ENCODE assay signal across 10 mouse cellular contexts in the genomic region with DNA sequence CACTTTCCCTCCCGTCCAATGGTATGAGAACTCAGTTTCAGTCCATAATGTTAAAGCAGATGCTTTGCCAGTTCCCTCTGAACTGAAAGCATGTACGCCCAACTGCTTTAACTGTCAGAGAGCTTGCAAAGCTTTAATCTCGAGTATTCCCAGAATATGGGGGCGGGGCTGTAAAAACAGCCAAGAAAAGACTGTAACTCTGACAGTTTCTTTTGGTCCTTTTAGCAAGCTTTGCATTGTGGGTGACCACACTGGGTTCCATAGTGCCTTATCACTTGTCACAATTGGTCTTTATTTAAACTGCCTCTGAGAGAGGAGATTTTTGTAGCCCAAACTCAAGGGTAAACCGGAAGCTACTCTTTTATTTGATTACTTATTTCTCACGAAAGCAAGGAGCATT. TPM values are rescaled to one million over a fixed set of nuclear protein-coding genes. Genes with fewer than 3 reads are reported as not detected.
DNase-seq lines count a peak whose midpoint lies in the region; ATAC-seq and TF ChIP-seq lines count a peak whose summit lies in the region.
"Had no signal": no experiment of that assay in that cellular context is flagged by ENCODE, and none has a peak within 500 bp of the region (broad histone marks: within the 10 kb centered on the region; RNA-seq: fewer than 3 reads in every experiment).

No protein-coding gene starts in this region.

- WGBS in heart, embryonic 10.5 days = 45% methylated on average over 6 of the region's 6 CpGs
- 65% methylated on average over 6 of the region's 6 CpGs for WGBS in embryonic facial prominence, embryonic 14.5 days
- WGBS in liver, embryonic 16.5 days (ENCODE audit: insufficient replicate concordance) = 11% methylated on average over 6 of the region's 6 CpGs
- WGBS in midbrain, postnatal 0 days = 73% methylated on average over 6 of the region's 6 CpGs

- H3K4me3 ChIP-seq in heart, embryonic 10.5 days = no peak overlapping the region
- peak overlapping the region; percentile 14; the same call in 1 of the 2 replicates for H3K4me3 ChIP-seq in embryonic facial prominence, embryonic 14.5 days (ENCODE audit: low read depth, low read length)
- peak overlapping the region; percentile 34; the same call in 1 of the 2 replicates for H3K4me3 ChIP-seq in liver, embryonic 16.5 days (ENCODE audit: low read depth, low read length)
- H3K4me3 ChIP-seq in midbrain, postnatal 0 days (ENCODE audit: low read depth, low read length) = no peak overlapping the region
- H3K4me3 ChIP-seq: embryonic facial prominence, embryonic 15.5 days; hindbrain, embryonic 12.5 days had no signal

- no peak for ATAC-seq in embryonic facial prominence, embryonic 14.5 days (ENCODE audit: low read depth)
- no peak for ATAC-seq in liver, embryonic 16.5 days (ENCODE audit: low read depth)
- ATAC-seq in midbrain, postnatal 0 days (ENCODE audit: low FRiP score) = no peak

- H3K27ac ChIP-seq in heart, embryonic 10.5 days = no peak overlapping the region
- H3K27ac ChIP-seq in embryonic facial prominence, embryonic 14.5 days (replicated peaks; ENCODE audit: low read depth, low read length) = no peak overlapping the region
- H3K27ac ChIP-seq in liver, embryonic 16.5 days (ENCODE audit: low read length) = peak overlapping the region; percentile 7
- no peak overlapping the region for H3K27ac ChIP-seq in midbrain, postnatal 0 days (ENCODE audit: low read depth, low read length)
- H3K27ac ChIP-seq: embryonic facial prominence, embryonic 15.5 days; hindbrain, embryonic 12.5 days had no signal

- peaks cover 36% of the 10 kb centered on the region for H3K4me1 ChIP-seq in heart, embryonic 10.5 days
- peaks cover 16% of the 10 kb centered on the region; the same call in 1 of the 2 replicates for H3K4me1 ChIP-seq in embryonic facial prominence, embryonic 14.5 days (ENCODE audit: control insufficient read depth, insufficient read depth, low read length)
- H3K4me1 ChIP-seq in liver, embryonic 16.5 days (ENCODE audit: control insufficient read depth, low read depth, low read length) = peaks cover 58% of the 10 kb centered on the region
- 0 out of 2 replicates have a peak, but pooled peaks cover 6% of the 10 kb centered on the region for H3K4me1 ChIP-seq in midbrain, postnatal 0 days (ENCODE audit: insufficient read depth, low read length)

- no peaks in the 10 kb centered on the region for H3K36me3 ChIP-seq in heart, embryonic 10.5 days
- H3K36me3 ChIP-seq in embryonic facial prominence, embryonic 14.5 days (ENCODE audit: control insufficient read depth, insufficient read depth, low read length) = no peaks in the 10 kb centered on the region
- H3K36me3 ChIP-seq in liver, embryonic 16.5 days (ENCODE audit: control insufficient read depth, insufficient read depth) = no peaks in the 10 kb centered on the region
- no peaks in the 10 kb centered on the region for H3K36me3 ChIP-seq in midbrain, postnatal 0 days (ENCODE audit: insufficient read depth, low read length)
- H3K36me3 ChIP-seq: embryonic facial prominence, embryonic 15.5 days; hindbrain, embryonic 12.5 days had no signal

- no peak overlapping the region for H3K9ac ChIP-seq in embryonic facial prominence, embryonic 14.5 days (ENCODE audit: low read depth, low read length)
- H3K9ac ChIP-seq in liver, embryonic 16.5 days (ENCODE audit: low read depth, low read length) = peak overlapping the region; percentile 25
- no peak overlapping the region for H3K9ac ChIP-seq in midbrain, postnatal 0 days (replicated peaks; ENCODE audit: low read length, poor library complexity, severe bottlenecking)
- H3K9ac ChIP-seq: embryonic facial prominence, embryonic 15.5 days; hindbrain, embryonic 12.5 days had no signal

- peak; percentile 47 for DNase-seq in heart, adult 8-10 months (ENCODE audit: low spot score)
- DNase-seq in heart, embryonic 10.5 days (ENCODE audit: low spot score) = no peak
- DNase-seq in 3T3-L1 (ENCODE audit: low read depth, low spot score) = peak; percentile 28
- DNase-seq in embryonic facial prominence, embryonic 14.5 days (ENCODE audit: low spot score) = peak; percentile 22
- DNase-seq in midbrain, postnatal 0 days (ENCODE audit: low spot score) = no peak
- DNase-seq in T-cell, adult 2 months (ENCODE audit: low spot score) = no peak
- DNase-seq in gastrocnemius, postnatal 25 days = no peak

- peaks cover 38% of the 10 kb centered on the region for H3K27me3 ChIP-seq in heart, embryonic 10.5 days (ENCODE audit: insufficient read depth, poor library complexity, severe bottlenecking)
- peaks cover 37% of the 10 kb centered on the region for H3K27me3 ChIP-seq in embryonic facial prominence, embryonic 14.5 days (replicated peaks; ENCODE audit: control insufficient read depth, insufficient read depth, low read length)
- peaks cover 24% of the 10 kb centered on the region for H3K27me3 ChIP-seq in liver, embryonic 16.5 days (ENCODE audit: control insufficient read depth, insufficient read depth, low read depth, low read length)
- peaks cover 25% of the 10 kb centered on the region for H3K27me3 ChIP-seq in midbrain, postnatal 0 days (ENCODE audit: insufficient read depth, low read length)

- H3K4me2 ChIP-seq in embryonic facial prominence, embryonic 14.5 days (ENCODE audit: low read depth, low read length) = peak overlapping the region; percentile 100
- peak overlapping the region; percentile 55 for H3K4me2 ChIP-seq in liver, embryonic 16.5 days (ENCODE audit: low read depth, low read length)
- no peak overlapping the region for H3K4me2 ChIP-seq in midbrain, postnatal 0 days (ENCODE audit: low read depth, low read length, poor library complexity, severe bottlenecking)
- H3K4me2 ChIP-seq: embryonic facial prominence, embryonic 15.5 days; hindbrain, embryonic 12.5 days had no signal

- no peak for TF ChIP-seq CTCF in midbrain, postnatal 0 days (IDR thresholded peaks at IDR 0.05)

- no peaks in the 10 kb centered on the region for H3K9me3 ChIP-seq in heart, embryonic 10.5 days
- no peaks in the 10 kb centered on the region for H3K9me3 ChIP-seq in embryonic facial prominence, embryonic 14.5 days (ENCODE audit: control insufficient read depth, low read length)
- no peaks in the 10 kb centered on the region for H3K9me3 ChIP-seq in liver, embryonic 16.5 days (replicated peaks; ENCODE audit: control insufficient read depth, low read length)
- H3K9me3 ChIP-seq in midbrain, postnatal 0 days (ENCODE audit: low read length) = no peaks in the 10 kb centered on the region
- H3K9me3 ChIP-seq: embryonic facial prominence, embryonic 15.5 days; hindbrain, embryonic 12.5 days had no signal

RNA-seq across cellular contexts. Expression of a gene that starts 4.1 kb away (rescaled TPM):
- total RNA-seq in heart, adult 8-10 months (2022) = 1 to 10 TPM; 2.6 to 4.1 (median 3.1) TPM
- polyA plus RNA-seq in heart, embryonic 10.5 days (2016; fragmentation: Nextera tagmentation; extraction: Ambion mirVana) = 0.90 and 1.8 TPM in 2 replicates
- polyA plus RNA-seq in embryonic facial prominence, embryonic 14.5 days (2014; fragmentation: Nextera tagmentation; extraction: Ambion mirVana) = 3.4 and 5.1 TPM in 2 replicates
- 1.1 and 1.4 TPM in 2 replicates for polyA plus RNA-seq in liver, embryonic 16.5 days (2015; fragmentation: Nextera tagmentation; extraction: Ambion mirVana)
- 1.9 and 2.5 TPM in 2 replicates for total RNA-seq in midbrain, postnatal 0 days (2014; rRNA removed)
- 1.7 and 2.0 TPM in 2 replicates for polyA plus RNA-seq in midbrain, postnatal 0 days (2015; fragmentation: Nextera tagmentation; extraction: Ambion mirVana)
- total RNA-seq in gastrocnemius, postnatal 25 days (2021) = 1 to 10 TPM in 1 of 2 experiments, under 1 TPM in 1; 0.49 to 1.9 TPM

RNA-seq across cellular contexts. Expression of a gene that starts 54.6 kb away (rescaled TPM):
- total RNA-seq in heart, adult 8-10 months (2022) = 10 to 100 TPM; 41.9 to 46.4 (median 43.9) TPM
- polyA plus RNA-seq in heart, embryonic 10.5 days (2016; fragmentation: Nextera tagmentation; extraction: Ambion mirVana) = 30.3 and 34.0 TPM in 2 replicates
- 39.3 and 41.9 TPM in 2 replicates for polyA plus RNA-seq in embryonic facial prominence, embryonic 14.5 days (2014; fragmentation: Nextera tagmentation; extraction: Ambion mirVana)
- 14.1 and 16.1 TPM in 2 replicates for polyA plus RNA-seq in liver, embryonic 16.5 days (2015; fragmentation: Nextera tagmentation; extraction: Ambion mirVana)
- 31.2 and 35.9 TPM in 2 replicates for total RNA-seq in midbrain, postnatal 0 days (2014; rRNA removed)
- polyA plus RNA-seq in midbrain, postnatal 0 days (2015; fragmentation: Nextera tagmentation; extraction: Ambion mirVana) = 45.8 and 51.0 TPM in 2 replicates
- total RNA-seq in gastrocnemius, postnatal 25 days (2021) = 10 to 100 TPM; 39.3 to 48.5 TPM

Comparison
In these comparisons a context has a peak if more than half of its experiments do, and no peak if none do; other contexts are left out.
1. DNase-seq: peak in heart, adult 8-10 months (single experiment), 3T3-L1 (single experiment) and embryonic facial prominence, embryonic 14.5 days (single experiment); none in heart, embryonic 10.5 days (single experiment), midbrain, postnatal 0 days (single experiment), T-cell, adult 2 months (single experiment) and gastrocnemius, postnatal 25 days (single experiment).
2. H3K4me3 ChIP-seq: peak in embryonic facial prominence, embryonic 14.5 days (single experiment) and liver, embryonic 16.5 days (single experiment); none in heart, embryonic 10.5 days (single experiment) and midbrain, postnatal 0 days (single experiment).